Mouse (Mus musculus): ENCODE results near the gene Ep400.

- TF ChIP-seq CTCF (IDR thresholded peaks at IDR 0.05; ENCODE audit: insufficient read depth, low read depth, low read length) (no peak), POLR2A (IDR thresholded peaks at IDR 0.05; ENCODE audit: insufficient read depth, low read depth, low read length) (no peak)
These were observed 116.8 kb downstream of the Ep400 start for GRCm38 (mm10) chr5:110653686-110654085.

Measured in olfactory bulb, adult 2 months (tissue).